Mouse (Mus musculus) forebrain, postnatal 0 days (tissue): ENCODE measurements around the gene Nsun7. TPM values are rescaled to one million over a fixed set of nuclear protein-coding genes. Genes with fewer than 3 reads are reported as not detected.

ENCODE experiments used
- ATAC-seq: fragments of 200-750 bp; cut with Nextera tagmentation; 2 replicates; pipeline ENCODE4 v1.8.0; 2017; ENCODE audit warnings: mild to moderate bottlenecking, moderate library complexity
- DNase-seq: peaks from one replicate; pipeline ENCODE4 v3.0.0-alpha.2; 2015
- H3K27ac ChIP-seq: fragments of 300-500 bp; sonication (generic); 2 replicates; pipeline ENCODE4 v1.5.1; 2014; ENCODE audit warnings: low read depth, mild to moderate bottlenecking, antibody characterized with exemption, low read length, moderate library complexity, mixed read lengths
- H3K27me3 ChIP-seq: fragments of 300-500 bp; sonication (generic); 2 replicates; pipeline ENCODE4 v1.6.1; 2014; ENCODE audit warnings: mild to moderate bottlenecking, low read length, mixed read lengths; ENCODE audit not compliant: insufficient read depth
- H3K36me3 ChIP-seq: fragments of 300-500 bp; sonication (generic); 2 replicates; pipeline ENCODE4 v1.6.1; 2014; ENCODE audit warnings: mild to moderate bottlenecking, moderate library complexity; ENCODE audit not compliant: insufficient read depth
- H3K4me1 ChIP-seq: fragments of 300-500 bp; sonication (generic); 2 replicates; pipeline ENCODE4 v1.6.1; 2014; ENCODE audit warnings: antibody characterized with exemption; ENCODE audit not compliant: insufficient read depth
- H3K4me2 ChIP-seq: fragments of 300-500 bp; sonication (generic); 2 replicates; pipeline ENCODE4 v1.6.1; 2014; ENCODE audit warnings: low read depth, mild to moderate bottlenecking, moderate library complexity
- H3K4me3 ChIP-seq: fragments of 300-500 bp; sonication (generic); 2 replicates; pipeline ENCODE4 v1.5.1; 2014; ENCODE audit warnings: low read depth, low read length, mixed read lengths
- H3K9ac ChIP-seq: fragments of 300-500 bp; sonication (generic); 2 replicates; pipeline ENCODE4 v1.6.1; 2014; ENCODE audit warnings: mild to moderate bottlenecking
- H3K9me3 ChIP-seq: fragments of 300-500 bp; sonication (generic); 2 replicates; pipeline ENCODE4 v1.6.1; 2016; ENCODE audit warnings: low read length
- CTCF ChIP-seq: sonication (generic); IDR thresholded peaks from 2 replicates; pipeline ENCODE4 v1.5.1; 2016; ENCODE audit warnings: antibody characterized with exemption, control low read depth, low read depth
- WGBS: fragments of 180-500 bp; shearing (Covaris S2); extraction: QIAGEN DNeasy Blood & Tissue Kit; methylation state at CpG from one replicate; pipeline ENCODE4 v1.1.7; 2014; 5-methylcytosine and 5-hydroxymethylcytosine counted together
- polyA plus RNA-seq: library from polyadenylated mRNA; unstranded; fragments of >200 nt; fragmentation: Nextera tagmentation; extraction: Ambion mirVana; gene quantifications from 2 replicates; pipeline ENCODE4 v1.2.1, GENCODE M21; 2015
- total RNA-seq: library from RNA; depleted of rRNA; stranded (reverse); fragments of >200 nt; gene quantifications from 2 replicates; pipeline ENCODE4 v1.2.3, GENCODE M21; 2014; rRNA removed

The Nsun7 gene
- total and polyA plus RNA-seq, 2 experiments from 2014 or later: 3.1 to 5.2 TPM

DNA sequence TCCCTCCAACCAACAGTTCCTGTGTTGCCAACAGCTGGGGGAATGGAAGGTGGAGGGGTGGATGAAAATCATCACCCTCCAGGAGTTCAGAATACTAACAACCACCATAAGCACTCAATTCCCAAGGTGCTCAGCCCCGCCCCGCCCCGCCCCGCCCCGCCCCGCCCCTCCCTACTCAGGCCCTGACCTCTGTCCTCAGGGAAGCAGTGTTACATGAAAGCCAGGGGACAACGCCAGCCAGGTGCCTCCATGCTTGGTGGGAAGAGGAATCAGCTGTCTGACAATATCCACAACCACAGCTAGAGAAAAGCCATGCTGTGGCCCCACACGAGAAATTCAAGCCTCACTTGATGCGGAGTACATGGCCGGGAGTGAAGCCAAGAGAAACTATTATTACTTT, 82.2 kb downstream of the Nsun7 start:
- Histone ChIP-seq H3K9me3 (no peaks in the 10 kb centered on the region), H3K4me3 (no peak overlapping the region), H3K27ac (no peak overlapping the region), H3K4me2 (no peak overlapping the region), H3K27me3 (no peaks in the 10 kb centered on the region), H3K9ac (no peak overlapping the region), H3K4me1 (peaks cover 15% of the 10 kb centered on the region), H3K36me3 (no peaks in the 10 kb centered on the region)
- 50% methylated on average over 10 of the region's 10 CpGs for WGBS
- no peak for DNase-seq
- no peak for TF ChIP-seq CTCF
- ATAC-seq: no peak

DNA sequence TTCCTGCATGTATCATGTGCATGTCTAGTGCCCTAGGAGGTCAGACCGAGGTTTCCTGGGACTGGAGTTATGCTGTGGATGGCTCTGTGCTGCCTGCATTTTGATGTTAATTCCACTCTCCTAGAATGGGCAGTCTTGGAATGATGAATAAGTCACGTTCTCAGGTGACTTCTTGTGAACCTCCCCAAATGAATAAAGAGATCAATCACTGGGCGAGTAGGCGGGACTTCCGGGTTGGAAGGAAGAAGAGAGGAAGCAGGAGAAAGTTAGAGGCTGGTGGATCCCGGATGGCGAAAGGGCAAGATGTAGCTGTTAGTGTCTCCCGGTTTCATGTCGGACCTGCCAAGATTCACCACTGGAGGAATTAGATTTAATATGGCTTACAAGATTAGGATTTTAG, 82.6 kb downstream of the Nsun7 start:
- Histone ChIP-seq H3K27me3 (no peaks in the 10 kb centered on the region), H3K27ac (no peak overlapping the region), H3K36me3 (no peaks in the 10 kb centered on the region), H3K9me3 (no peaks in the 10 kb centered on the region), H3K4me2 (no peak overlapping the region), H3K4me1 (peaks cover 15% of the 10 kb centered on the region), H3K4me3 (no peak overlapping the region), H3K9ac (no peak overlapping the region)
- ATAC-seq: no peak
- no peak for TF ChIP-seq CTCF
- 77% methylated on average over 9 of the region's 9 CpGs for WGBS
- no peak for DNase-seq

DNA sequence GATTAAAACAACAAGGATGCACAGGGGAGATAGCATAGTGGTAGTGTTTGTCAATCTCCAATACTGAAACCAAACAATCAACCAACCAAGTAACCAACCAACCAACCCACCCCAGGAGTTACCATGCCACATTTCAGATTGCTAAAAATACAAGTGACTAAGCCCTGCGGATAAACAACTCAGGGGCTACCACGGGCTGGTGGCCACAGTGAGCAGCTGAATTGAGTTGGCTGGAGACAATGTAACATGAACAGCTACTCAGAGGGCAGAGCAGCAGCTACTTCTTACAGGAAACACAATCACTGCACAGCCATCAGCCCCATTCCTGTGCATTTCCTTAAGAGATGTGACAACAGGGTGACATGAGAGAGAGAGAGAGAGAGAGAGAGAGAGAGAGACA, 84.5 kb downstream of the Nsun7 start:
- Histone ChIP-seq H3K9ac (no peak overlapping the region), H3K9me3 (no peaks in the 10 kb centered on the region), H3K4me3 (no peak overlapping the region), H3K4me2 (no peak overlapping the region), H3K36me3 (no peaks in the 10 kb centered on the region), H3K4me1 (peaks cover 7% of the 10 kb centered on the region), H3K27ac (no peak overlapping the region), H3K27me3 (no peaks in the 10 kb centered on the region)
- ATAC-seq: no peak
- WGBS: 58% methylated on average over 2 of the region's 2 CpGs
- no peak for DNase-seq
- no peak for TF ChIP-seq CTCF

DNA sequence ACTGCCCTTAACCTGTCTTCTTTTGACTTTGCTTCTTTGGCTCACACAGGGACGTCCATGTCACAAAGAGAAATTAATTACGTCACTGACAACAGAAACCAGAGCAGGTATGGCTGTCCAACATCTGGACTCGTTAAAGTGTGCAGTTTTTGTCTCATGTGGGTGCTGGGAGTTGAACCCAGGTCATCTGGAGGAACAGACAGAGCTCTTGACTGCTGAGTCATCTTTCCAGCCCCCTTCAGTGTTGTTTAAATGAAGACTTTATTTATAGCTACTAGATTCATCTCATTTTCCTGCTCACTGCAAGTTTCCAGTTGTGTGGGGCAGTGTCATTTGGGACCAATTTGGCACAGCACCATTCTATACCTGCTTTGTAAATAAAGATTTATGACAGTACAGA, 85.4 kb downstream of the Nsun7 start:
- no peak overlapping the region for H3K27ac ChIP-seq
- ATAC-seq: no peak
- no peaks in the 10 kb centered on the region for H3K9me3 ChIP-seq
- no peak overlapping the region for H3K4me3 ChIP-seq
- H3K36me3 ChIP-seq: no peaks in the 10 kb centered on the region; the same call in 1 of the 2 replicates
- H3K9ac ChIP-seq: no peak overlapping the region
- no peaks in the 10 kb centered on the region for H3K27me3 ChIP-seq
- H3K4me2 ChIP-seq: no peak overlapping the region
- WGBS: 53% methylated on average over 3 of the region's 3 CpGs
- no peak for TF ChIP-seq CTCF
- peaks cover 6% of the 10 kb centered on the region for H3K4me1 ChIP-seq
- DNase-seq: no peak

DNA sequence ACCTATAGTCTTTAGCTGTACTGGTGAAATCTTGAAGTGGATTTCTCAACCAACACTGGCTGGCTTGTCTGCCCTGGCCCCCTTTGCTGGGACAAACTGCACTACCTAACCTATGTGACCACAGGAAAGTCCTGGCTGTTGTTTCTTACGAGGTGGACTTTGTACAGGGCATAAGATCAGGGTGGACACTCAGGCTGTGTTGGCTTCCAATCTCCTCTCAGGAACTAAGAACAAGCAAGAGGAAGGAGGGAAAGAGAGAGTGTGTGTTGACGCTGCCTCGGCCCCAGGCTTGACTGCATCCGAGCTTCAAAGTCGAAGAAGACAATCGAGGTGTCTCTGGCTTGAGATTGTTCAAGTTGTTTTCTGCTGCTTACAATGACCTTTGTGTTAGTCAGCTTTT, 87.1 kb downstream of the Nsun7 start:
- ATAC-seq: no peak
- Histone ChIP-seq H3K4me1 (no peaks in the 10 kb centered on the region), H3K27ac (no peak overlapping the region), H3K27me3 (no peaks in the 10 kb centered on the region), H3K36me3 (no peaks in the 10 kb centered on the region; the same call in 1 of the 2 replicates), H3K9ac (no peak overlapping the region), H3K4me3 (no peak overlapping the region), H3K9me3 (no peaks in the 10 kb centered on the region), H3K4me2 (no peak overlapping the region)
- WGBS: 88% methylated on average over 6 of the region's 6 CpGs
- DNase-seq: no peak
- no peak for TF ChIP-seq CTCF

Other genes with a start within 250 kb of the Nsun7 start
- gene Rbm47, start 86.8 kb upstream of the Nsun7 start, total RNA-seq: 1.2 and 2.7 TPM in 2 replicates
- gene Rbm47, start 86.8 kb upstream of the Nsun7 start, polyA plus RNA-seq: 2.3 and 3.3 TPM in 2 replicates